Mouse (Mus musculus) urinary bladder, postnatal 14 days (tissue): Measurements from ENCODE around the gene Rab3d.

Experiments
- DNase-seq: peaks from one replicate; pipeline ENCODE4 v3.0.0; 2021; ENCODE audit warnings: low spot score

Gene Rab3d

DNA sequence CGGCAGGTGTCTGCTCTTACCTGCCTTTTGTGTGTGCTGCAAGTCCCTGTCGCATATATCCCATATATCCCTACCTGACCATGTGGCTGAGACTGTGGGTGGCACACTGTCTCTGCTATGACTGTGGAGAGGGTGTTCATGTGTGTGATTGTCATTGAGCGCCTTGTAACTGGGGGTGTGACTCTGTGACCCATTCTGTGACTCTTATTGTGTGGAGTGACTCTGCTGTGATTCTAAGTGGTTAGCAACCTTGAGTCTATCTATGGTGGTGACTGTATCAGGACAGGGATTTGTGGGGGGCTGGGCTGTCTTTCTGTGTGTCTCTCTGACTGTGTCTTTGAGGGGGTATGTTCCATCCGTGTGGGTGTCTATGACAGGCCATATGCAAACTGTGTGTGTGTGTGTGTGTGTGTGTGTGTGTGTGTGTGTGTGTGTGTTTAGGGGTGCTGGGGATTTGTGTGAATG is 19.8 kb upstream of the Rab3d start:
- no peak for DNase-seq

- DNase-seq, result peak; percentile 98
These were observed 18.9 kb upstream of the Rab3d start, which contains the start of gene Plppr2 for GRCm38 (mm10) chr9:21936692-21937570. Gene Plppr2 (plus strand): TSS chr9:21937033.

DNA sequence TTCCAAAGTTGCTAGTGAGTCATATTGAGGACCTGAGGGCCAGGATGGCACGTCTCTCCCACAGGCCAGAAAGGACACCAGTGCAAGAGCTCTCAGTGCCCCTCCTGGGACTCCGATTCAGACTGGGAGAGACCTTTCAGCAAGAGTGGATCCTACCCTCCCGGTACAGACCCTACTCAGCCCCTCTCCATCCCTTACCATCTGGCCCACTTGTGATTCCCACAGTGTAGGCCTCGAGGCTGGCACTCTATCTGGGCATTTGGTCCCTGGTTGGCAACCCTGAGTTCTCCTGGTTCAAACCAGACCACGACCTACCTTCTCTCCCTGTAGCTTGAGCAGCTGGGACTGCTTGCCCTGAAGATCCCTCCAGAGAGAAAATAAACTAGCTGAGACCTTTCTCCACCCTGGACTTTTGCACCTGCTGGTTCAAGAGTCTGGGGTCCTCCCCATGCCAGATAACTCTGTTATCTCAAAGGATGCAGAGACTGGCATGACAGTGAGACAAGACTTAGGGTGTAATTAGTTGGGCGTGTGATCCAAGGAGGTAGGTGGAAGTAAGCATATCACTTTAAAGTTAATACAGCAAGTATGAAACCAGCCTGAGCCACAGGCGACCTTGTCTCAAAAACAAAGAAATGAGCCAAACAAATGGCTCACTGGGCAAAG is 17.6 kb upstream of the Rab3d start:
- DNase-seq, result no peak

DNA sequence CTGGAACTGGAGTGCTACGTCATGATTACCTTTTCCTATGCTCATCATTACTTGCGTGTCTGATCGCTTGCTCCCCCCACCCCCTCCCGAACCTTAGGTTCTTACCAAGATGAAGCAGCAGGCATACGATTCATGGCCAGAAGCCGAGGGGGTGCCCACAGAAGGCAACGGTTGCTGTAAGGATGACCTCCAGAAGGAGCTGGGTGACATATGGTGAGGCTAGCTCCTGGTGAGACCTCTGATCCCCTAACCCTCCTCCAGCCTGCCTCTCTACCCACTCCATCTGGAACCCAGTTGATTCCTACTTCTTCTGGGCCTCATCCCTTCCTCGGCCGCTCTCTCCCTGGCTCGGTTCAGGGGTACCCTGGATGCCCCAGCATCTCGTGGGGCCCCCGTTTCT is 16.0 kb upstream of the Rab3d start:
- no peak for DNase-seq

DNA sequence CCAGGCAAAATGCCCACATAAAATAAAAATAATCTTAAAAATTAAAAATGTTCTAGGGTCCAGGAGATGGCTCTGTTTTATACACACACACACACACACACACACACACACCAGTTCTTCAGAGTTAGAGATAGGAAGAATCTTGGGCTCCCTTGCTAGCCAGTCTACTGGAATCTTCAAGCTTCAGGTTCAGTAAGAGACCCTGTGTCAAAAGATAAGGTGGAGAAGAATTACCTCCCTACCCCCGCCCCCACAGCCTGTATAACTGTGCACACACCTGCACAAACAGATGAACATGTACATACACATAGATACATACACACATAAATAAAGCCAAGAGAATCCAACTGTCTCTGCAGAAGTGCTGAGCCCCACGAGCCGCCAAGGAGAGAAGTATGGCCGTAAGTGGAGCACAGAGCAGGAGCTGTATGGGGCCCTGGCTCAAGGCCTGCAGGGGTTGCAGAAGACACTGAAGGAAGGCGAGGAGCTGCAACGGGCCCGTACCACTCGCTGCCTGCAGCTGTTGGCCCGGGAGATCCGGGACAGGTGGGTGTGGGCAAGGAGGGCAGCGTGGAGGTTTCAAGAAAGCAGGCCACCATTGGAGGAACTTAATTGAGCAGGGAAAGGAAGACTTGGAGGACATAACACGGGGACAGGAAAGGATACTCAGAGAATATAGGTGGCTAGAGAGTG is 14.6 kb upstream of the Rab3d start:
- no peak for DNase-seq

GRCm38 (mm10) chr9:21932006-21932405 is 14.0 kb upstream of the Rab3d start:
- DNase-seq, result no peak

DNA sequence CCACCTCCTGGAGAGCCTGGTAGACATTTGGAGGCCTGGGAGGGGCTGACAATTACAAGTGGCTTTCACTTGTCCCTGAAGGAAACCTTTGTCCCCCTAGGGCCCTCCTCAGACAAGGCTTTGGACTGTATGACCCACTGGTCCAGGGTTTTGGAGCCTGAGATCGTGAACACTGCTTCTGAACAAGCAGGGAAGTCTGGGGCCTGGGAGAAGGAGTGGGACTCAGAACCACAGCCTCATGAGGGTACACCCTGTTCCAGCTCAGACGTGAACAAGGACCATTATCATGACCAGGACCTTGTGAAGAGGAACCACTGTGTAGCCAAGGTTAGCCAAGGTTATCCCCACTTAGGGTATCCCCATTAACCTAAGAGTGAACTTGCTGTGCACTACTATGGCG is 11.2 kb upstream of the Rab3d start:
- DNase-seq, result no peak

- peak; percentile 93 for DNase-seq
These were observed 9.3 kb upstream of the Rab3d start, which contains the start of the genes Ccdc159 and Tmem205 for GRCm38 (mm10) chr9:21927208-21927753. Gene Ccdc159 (plus strand): TSS chr9:21927471. Gene Tmem205 (minus strand): TSS chr9:21927556.

DNA sequence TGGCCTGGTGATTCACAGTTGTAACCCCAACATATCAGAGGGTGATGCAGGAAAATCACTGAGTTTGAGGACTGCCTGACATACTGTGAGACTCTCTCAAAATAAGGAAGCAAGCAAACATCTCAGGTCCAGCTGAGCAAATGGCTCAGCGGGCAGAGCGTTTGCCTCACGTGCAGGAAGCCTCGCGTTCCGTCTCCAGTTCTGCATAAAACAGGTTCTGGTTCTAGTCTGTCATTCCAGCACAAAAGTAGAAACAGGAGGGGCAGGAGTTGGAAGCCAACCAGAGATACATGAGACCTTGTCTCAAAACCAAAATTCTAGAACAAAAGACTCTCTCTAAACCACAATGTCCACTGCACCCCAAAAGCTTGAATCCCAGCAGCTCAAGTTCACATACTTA is 8.8 kb upstream of the Rab3d start:
- DNase-seq, result no peak

DNA sequence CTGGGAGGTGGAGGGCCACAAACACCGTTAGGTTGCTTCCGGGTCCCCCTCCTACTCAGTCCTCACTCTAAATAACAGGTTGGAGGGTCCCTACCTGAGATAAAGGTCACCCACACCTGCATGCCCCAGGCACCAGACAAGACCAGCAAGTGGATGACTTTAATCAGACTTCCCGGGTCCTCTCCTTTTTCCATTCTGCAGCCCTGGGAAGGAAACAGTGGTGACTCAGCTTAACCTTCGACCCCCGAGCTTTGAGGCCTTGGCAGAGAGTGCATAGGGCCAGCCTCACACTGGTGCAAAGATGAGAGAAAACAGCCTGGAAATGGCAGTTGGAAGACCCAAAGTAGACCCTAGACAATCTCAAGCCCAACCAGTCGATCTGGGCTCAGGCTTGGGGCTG is 8.2 kb upstream of the Rab3d start:
- DNase-seq, result no peak

DNA sequence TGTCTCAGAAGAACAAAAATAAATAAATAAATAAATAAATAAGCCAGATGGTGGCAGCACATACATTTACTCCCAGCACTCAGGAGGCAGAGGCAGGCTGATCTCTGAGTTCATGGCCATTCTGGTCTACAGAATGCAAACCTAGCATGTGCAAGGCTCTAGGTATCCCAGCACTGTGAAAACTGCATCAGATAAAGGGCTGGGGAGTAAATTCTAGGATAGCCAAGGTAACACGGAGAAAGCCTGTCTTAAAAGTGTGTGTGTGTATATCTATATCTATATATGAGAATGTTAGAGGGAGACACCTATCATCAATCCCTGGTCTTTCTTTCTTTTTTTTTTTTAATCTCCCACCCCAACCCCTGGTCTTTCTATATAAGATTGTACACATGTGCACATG is 7.5 kb upstream of the Rab3d start:
- no peak for DNase-seq

GRCm38 (mm10) chr9:21925034-21925433 is 7.0 kb upstream of the Rab3d start:
- DNase-seq, result no peak

- DNase-seq, result peak; percentile 97
These were observed 6.1 kb upstream of the Rab3d start for GRCm38 (mm10) chr9:21924099-21924493.

DNA sequence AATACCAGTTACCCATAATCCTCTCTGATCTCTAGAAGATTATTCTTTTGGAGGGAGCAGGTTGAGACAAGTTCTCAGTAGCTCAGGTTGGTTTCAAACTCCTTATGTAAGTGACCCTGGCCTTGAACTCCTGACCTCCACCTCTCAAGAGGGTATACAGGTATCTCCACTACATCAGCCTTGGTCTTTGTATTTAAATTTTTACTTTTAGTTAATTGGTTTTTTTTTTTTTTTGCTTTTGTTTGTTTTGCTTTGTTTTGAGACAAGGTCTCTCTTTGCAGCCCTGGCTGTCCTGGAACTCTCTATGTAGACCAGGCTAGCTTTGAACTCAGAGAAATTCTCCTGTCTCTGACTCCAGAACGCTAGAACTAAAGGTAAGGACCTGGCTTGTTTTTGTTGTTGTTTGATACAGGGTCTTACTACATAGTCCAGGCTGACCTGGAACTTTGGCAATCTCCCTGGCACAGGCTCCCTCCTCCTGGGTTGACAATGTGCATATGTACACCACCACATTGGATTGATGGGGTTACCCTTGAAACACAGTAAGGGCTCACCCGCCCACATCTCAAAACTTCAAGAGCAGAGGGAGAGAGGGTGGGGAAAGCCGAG is 5.6 kb upstream of the Rab3d start:
- DNase-seq, result no peak

DNA sequence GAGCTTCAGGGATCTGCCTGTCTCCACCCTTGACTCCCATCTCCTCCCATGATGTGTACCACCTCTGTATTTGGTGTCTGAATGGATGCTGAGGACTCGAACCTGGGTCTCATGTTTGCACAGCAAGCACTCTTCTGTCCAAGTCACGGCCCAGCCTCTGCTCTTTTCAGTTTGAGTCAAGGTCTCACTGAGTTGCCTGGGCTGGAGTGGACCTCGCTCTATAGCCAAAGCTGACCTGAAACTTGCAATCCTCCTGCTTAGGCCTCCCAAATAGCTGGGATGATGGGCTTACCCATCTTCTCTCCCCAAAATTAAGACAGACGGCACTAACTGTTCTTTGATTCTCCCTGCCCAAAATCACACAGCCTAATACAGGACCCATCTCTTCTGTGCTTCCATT is 5.0 kb upstream of the Rab3d start:
- no peak for DNase-seq

DNA sequence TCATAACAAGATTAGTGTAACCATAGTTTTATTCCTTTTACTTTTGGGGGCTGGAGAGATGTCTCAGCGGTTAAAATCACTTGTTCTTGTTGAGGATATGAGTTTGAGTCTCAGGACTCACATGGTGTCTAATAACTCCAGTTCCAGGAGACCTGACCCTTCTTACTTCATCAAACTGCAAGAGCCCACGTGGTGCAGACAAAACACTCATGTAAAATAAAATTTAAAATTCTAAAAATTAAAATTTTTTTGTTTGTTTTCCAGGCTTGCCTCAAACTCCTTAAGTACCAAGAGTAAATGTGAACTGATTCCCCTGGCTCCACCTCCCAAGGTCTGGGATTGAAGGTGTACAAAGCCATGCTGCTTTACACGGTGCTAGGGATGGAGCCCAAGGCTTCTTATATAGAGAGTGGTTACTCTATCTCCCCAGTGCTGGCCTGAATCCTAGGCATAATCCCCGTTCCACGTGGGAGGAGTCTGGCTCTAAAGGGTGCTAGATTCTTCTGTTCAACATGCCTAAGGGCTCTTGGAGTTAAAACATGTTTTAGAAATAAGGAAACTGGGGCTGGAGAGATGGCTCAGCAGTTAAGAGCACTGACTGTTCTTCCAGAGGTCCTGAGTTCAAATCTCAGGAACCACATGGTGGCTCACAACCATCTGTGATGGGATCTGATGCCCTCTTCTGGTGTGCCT is 846 bp upstream of the Rab3d start:
- DNase-seq, result no peak

DNA sequence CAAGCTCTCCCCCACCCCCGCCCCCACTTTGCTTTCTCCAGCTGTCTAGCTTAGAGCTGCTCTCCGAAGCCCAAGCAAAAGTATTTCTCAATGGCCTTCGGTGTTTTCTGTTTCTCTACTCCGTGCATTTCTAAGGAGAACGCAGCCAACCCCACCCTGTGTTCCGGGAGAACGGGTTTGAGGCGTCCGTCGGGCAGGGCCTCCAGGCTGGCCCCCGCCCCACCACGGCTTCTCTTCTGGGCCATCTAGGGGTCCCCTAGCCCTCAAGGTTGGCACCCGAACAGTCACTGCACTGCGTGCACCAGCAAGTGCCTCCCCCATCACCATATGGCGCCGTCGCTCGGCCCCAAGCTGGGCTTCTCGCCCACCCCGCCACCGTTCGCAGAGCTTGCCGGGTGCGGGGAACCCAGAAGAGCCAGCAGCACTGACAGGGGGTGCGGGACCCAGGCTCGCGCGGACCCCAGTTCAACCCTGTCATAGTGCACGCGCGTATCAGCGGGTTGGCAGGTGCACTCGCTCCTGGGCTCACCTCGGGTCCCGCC is 428 bp downstream of the Rab3d start:
- peak; percentile 52 for DNase-seq

- no peak for DNase-seq
These were observed 1.0 kb downstream of the Rab3d start for GRCm38 (mm10) chr9:21916851-21917492.

DNA sequence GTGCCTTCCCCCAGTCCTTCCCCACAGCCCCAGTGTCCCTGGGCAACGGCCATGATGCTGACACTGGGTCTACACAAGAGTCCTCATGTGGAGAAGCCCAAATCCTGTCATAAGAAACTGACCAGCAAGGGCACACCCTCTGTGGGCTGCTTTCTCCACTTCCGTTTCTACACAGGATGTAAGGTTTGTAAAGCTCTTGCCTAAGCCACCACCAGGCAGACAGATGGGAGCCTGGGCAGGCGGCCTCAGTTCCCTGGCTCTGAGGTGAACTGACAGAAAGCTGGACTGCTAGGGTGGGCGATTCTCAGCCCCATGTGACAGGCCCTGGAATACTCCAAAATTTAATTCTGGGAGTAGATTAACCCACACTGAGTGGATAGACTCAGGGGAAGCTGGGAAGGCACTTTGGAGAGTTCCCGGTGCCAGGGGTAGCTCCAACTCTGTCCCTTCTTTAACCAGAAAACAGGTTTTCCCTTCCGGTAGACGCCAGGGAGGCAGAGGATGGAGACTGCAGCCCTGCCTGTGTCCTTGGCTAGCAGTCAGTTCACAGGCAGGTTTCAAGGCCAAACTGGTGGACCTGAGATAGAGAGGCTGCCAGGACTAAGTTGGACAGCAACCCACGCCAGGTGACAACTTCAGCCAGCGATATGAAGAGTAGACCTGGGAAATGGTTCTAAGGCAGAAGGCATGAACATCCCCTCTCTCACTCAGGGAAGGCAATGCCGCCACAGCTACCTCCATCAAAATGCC is 8.3 kb downstream of the Rab3d start:
- no peak for DNase-seq

- no peak for DNase-seq
These were observed 9.8 kb downstream of the Rab3d start for GRCm38 (mm10) chr9:21908216-21908615.
